Mouse (Mus musculus): ENCODE results near the gene Dhrs13.
"Not testable (repeated sequence)": the region's sequence is repeated elsewhere in the genome, so short reads cannot be mapped to it uniquely, and the experiment has no call there.

Gene Dhrs13

GRCm38 (mm10) chr11:78044758-78045251 lies 12.7 kb downstream of the Dhrs13 start:
- no peak for DNase-seq

GRCm38 (mm10) chr11:78048637-78049036 lies 16.6 kb downstream of the Dhrs13 start:
- DNase-seq = not testable (repeated sequence)

GRCm38 (mm10) chr11:78053078-78053477 lies 21.0 kb downstream of the Dhrs13 start:
- no peak for DNase-seq

GRCm38 (mm10) chr11:78056946-78057345 lies 24.9 kb downstream of the Dhrs13 start:
- DNase-seq = no peak

GRCm38 (mm10) chr11:78059833-78060757 lies 28.0 kb downstream of the Dhrs13 start:
- peak; percentile 58 to 60 for DNase-seq

- DNase-seq = no peak
Measured at GRCm38 (mm10) chr11:78062563-78062962, 30.5 kb downstream of the Dhrs13 start.

GRCm38 (mm10) chr11:78065906-78066305 lies 33.8 kb downstream of the Dhrs13 start:
- DNase-seq = no peak

GRCm38 (mm10) chr11:78066641-78067040 lies 34.6 kb downstream of the Dhrs13 start:
- no peak for DNase-seq

- no peak for DNase-seq
Measured at GRCm38 (mm10) chr11:78067566-78067965, 35.5 kb downstream of the Dhrs13 start.

- no peak for DNase-seq
Measured at GRCm38 (mm10) chr11:78069130-78069529, 37.0 kb downstream of the Dhrs13 start.

GRCm38 (mm10) chr11:78069646-78070045 lies 37.6 kb downstream of the Dhrs13 start:
- no peak for DNase-seq

- no peak for DNase-seq
Measured at GRCm38 (mm10) chr11:78071938-78072337, 39.9 kb downstream of the Dhrs13 start.

GRCm38 (mm10) chr11:78072425-78073130 lies 40.5 kb downstream of the Dhrs13 start:
- no peak for DNase-seq

- DNase-seq = no peak
Measured at GRCm38 (mm10) chr11:78073577-78074276, 41.6 kb downstream of the Dhrs13 start.

GRCm38 (mm10) chr11:78074277-78074652 lies 42.2 kb downstream of the Dhrs13 start:
- DNase-seq = no peak

GRCm38 (mm10) chr11:78074666-78075065 lies 42.6 kb downstream of the Dhrs13 start:
- DNase-seq = no peak

- DNase-seq = peak; percentile 79 to 82
Measured at GRCm38 (mm10) chr11:78079961-78080921, 48.2 kb downstream of the Dhrs13 start, which contains the start of gene Eral1. Eral1 (minus strand) TSS chr11:78080383.

- no peak for DNase-seq
Measured at GRCm38 (mm10) chr11:78083595-78083994, 51.5 kb downstream of the Dhrs13 start.

GRCm38 (mm10) chr11:78086925-78087479 lies 54.9 kb downstream of the Dhrs13 start:
- no peak for DNase-seq

Measured in B cell, adult 2 months (primary cell).